Mouse (Mus musculus) urinary bladder, postnatal 4 days (tissue): ENCODE measurements around the gene Ripk4.

ENCODE experiments used
- DNase-seq, 2 experiments: peaks; one replicate each; pipeline ENCODE4 v3.0.0; 2021 to 2022; ENCODE audit warnings: low spot score in 2 of 2

The Ripk4 gene

DNA sequence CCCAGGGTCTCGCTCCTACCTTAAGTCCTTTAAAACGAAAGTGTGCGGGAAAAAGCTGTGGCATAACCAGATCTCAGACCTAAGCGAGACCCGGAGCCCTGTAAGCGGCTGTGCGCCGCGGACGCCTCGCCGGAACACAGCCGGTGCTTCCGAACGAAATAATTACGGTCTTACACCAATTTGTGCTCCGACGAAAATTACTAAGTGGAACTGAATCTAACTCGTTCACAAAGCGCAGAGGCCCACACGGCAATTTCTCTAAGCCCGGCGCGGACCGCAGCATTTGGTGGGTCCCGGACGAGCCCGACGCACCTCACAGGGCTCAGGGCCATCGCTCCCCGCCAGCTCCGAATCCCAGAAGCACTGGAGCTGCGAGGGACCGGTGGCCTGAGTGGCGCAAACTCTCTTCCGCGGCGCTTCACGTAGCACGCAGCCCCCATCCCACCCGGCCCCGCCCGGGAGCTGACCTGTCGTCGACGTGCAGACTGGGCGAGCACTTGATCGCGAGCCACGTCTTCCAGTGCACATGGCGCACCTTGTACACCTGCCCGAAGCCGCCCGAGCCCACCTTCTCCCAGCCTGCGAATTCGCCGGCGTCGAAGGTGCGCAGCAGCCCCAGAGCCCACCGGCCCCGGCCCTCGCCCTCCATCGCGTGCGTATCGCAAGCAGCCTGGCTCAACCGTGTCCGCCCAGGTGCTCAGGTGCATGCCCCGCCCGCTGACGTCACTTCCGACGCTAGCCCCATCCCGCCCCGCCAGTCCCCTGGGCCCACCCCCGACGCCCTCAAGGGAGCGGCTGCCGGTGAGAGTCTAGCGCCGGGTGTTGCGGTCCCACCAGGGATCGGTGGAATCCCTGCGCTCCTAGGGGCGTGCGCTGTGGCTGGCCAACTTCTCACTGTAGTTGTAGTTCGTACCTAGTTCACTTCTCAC lies at the start of gene Ripk4:
Ripk4 (minus strand) TSS at position 727 of the 929 bp plus-strand sequence.
- DNase-seq = peak; percentile 60 to 67

DNA sequence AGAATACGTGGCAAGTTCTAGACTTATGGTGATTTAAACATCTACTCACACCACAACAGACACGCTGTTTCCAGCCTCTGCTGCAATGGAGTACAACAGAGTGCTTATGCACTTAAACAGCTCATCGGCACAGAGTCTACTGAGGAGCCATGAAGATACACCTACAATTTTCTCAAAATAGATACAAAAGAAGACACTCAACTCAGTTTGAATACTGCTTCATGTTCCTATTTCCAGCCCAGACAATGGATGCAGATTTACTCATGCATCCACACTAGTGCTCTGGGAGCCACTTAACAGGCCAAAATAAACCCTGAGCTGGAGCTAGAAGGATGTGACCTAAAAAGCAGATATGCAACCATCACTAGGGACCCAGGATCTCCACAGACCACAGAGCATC lies 45.3 kb upstream of the Ripk4 start:
- DNase-seq = no peak

DNA sequence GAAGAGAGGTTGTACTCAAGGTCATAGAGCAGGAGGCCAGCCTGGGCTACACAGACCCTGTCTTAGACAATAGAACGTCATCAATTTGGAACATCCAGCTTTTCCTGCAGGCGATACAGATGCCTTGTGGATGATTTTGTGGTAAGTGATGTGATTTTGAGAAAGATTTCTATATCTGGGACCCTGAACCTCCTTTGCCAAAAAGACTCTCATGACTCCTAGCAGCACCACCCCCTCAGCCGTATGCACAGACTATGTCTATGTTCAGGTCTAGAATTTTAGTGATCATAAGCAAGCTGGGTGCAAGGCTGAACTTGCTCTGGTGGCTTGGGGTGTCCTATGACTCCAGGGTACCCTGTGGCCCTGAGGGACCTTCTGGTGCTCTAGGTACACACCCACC lies 42.1 kb upstream of the Ripk4 start:
- DNase-seq = no peak

DNA sequence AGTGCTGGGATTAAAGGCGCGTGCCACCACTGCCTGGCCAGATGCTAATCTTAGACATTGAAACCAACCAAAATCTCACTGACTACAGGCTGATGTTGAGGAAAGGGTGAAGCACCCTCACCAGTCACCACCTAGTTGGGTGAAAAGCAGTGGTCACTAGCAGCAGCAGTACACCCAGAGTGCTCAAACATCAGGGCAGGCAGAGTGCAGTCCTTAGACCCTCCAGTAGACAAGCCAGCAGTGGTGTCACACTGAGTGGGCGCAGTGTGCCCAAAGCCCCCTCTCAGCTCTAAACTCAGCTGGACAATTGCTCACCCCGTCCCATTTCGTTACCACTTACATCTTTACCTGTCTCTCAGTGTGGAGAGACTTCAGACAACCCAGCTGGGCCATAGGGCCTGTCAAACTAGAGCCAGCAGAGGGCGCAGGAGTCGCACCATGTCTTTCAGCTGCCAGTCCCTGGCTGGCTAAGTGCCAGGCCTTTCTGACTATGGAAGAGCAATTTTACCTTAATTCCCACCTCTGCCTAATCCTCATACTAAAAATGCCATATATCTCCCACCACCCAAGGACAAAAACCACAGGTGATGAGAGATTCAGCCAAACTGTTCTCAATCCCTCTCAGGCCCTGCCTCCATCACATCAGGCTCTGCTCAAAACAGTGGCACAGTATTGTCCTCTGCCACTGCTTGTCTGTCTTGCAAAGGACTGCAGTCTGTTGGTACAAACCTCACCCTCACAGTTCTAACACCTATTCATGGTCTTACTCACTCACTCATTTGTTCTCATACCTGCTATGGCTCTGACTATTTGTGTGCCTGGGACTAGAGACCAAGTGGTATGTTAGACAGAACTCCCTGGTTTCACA lies 41.3 kb upstream of the Ripk4 start:
- peak; percentile 56 to 77 for DNase-seq

DNA sequence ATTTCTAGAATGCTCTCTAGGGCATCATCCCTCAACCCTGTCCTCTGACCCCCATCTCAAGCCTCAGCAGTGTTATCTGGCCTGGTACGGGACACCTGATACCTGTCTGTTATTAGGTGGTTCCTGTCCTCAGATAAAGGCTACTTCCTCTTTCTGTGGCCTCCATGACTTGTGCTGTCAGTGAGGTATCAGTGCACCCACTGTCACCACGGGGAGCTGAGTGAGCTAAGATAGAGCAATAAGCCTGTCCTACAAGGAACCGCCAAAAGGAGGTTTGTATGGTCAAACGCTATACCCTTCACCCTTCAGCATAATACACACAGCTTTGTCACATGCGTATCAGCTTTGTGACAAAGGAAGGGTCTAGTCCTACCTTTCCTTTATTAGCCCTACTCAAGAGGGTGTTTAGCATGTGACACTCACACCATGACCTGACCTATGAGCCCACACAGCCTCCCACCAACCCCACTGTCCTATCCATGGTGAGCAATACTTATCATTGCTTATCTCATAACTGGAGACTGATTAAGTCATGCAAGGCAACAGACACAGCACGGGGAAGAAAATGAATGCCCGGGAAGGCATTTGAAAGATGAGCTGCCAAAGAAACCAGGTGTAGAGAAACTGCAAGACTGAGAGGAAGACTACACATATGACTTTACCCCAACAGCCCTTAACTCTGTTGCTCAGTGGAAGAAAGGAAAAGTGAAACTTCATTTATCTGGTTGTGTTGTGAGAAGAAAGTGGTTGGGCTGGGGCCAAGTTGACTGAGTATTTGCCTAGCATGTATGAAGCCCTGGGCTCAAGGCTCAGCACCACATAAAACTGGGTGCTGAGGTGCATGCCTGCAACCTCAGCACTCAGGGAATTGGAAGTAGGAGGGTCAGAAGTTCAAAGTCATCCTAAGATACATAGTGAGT lies 34.6 kb upstream of the Ripk4 start:
- no peak for DNase-seq

DNA sequence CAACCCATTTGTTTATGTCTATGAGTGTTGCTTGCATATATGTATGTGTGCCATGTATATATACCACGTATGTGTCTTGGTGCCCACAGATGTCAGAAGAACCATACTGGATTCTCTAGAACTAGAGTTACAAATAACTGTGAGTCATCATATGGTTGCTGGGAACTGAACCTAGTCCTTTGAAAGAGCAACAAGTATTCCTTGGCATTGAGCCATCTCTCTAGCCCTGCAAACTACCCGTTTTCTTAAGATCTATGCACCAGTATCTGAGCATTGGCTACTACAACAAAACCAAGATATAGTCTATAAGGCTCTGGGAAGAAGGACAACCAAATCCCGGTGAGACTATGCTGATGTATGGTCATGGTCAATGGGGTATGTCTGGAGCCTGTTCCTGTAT lies 33.6 kb upstream of the Ripk4 start:
- DNase-seq = no peak

DNA sequence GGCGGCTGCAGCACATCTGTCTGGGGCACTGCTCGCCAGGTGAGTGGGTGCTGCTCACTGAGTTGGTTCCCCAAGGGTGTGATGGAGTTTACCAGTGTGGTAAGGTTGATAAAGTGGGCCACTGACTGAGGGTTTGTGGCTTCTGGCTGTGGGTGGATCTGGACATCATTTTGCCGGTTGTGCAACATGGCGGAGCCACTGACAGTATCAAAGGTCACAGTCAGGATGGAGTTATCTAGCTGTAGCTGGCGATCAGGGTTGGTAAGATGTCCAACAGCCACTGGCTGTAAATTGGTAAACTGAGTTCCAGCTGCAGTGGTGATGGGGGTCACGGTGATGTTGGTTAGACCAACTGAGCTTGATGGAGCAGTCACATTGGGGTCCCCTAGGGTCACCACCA lies 30.7 kb upstream of the Ripk4 start:
- no peak for DNase-seq

DNA sequence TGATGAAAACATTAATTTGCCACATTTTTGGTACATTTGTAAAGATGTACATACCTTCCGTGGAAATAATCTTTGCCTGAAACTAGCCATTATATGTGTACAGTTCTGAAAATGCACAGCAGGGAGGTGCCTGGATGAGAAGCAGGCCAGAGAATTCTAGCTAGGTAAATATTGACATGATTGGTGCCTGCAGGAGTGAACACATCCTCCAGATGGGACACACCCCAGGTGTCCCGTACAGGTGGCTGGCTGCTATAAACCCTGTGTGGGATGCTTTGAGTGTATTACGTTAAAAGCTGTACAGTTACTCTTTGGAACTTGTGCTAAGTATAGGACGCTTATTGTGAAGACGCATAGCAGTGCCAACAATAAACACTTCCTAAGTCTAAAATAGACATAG lies 19.5 kb upstream of the Ripk4 start:
- DNase-seq = no peak

DNA sequence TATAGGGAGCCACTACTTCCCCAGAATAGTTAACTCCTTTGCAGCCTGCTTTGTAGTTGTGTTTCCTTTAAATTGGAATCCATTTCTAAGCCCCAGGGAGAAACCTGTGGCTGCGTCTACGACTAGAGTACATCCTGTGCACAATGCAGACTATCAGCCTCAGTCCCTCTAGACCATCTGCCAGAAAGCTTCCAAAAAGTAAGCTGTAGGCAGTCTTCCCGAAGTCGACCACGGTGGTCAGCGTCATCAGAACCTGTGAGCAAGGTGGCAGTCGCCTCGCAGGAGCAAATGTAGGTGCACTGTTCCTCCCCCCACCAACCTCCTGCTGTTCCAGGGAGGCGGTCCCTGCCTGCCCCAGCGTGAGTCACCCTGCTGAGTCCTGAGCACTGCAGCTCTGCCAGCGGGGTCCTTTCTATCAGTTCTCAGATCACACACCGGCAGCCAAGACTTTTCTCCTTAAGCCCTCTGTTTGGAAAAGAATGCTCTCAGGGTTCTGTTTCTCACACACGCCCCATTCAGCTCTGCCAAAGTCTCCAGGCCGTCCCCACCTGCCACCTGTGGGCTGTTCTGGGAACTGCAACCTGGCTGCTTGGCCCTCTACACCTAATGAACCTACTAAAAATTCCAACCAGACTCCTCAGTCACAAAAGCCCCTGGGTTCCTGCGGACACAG lies 14.9 kb upstream of the Ripk4 start:
- peak; percentile 75 to 89 for DNase-seq

DNA sequence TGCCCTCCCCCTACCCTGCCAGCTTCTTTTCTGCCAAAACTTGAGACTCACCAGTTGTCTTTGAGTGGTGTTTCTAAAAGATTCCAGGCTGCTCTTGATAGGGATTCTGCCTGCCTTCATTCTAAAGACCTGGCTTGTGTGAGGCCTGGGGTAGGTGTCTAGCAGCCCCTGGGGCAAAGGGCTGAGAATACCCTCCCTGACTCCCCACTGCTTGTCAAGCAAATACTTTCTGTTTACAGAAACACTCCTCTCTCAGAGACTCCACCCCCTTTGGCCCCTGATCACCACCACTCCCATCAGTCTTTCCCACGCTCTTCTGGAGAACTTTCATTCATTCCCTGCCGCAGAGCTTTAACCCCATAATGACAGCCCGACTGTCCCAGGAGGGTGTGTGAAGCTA lies 2.9 kb upstream of the Ripk4 start:
- DNase-seq = no peak

DNA sequence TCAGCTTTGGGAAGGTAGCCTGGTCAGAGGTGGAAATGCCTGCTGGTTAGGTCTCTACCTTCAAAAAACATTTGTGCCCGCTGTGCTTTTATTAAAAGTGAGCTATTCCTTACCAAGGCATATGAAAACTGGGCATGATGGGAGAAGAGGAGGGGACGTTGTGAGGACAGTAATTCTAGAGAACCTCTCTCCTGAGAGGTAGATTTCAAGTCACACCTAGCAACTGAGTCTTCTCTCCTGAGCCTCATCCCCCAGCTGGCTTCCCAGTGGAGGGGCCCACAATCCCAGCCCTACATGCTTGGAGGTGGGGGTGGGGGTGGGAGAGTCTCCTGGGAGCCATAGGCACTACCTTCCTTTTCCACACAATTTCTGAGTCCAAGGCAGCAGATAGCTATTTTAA lies 1.0 kb upstream of the Ripk4 start:
- DNase-seq = no peak

DNA sequence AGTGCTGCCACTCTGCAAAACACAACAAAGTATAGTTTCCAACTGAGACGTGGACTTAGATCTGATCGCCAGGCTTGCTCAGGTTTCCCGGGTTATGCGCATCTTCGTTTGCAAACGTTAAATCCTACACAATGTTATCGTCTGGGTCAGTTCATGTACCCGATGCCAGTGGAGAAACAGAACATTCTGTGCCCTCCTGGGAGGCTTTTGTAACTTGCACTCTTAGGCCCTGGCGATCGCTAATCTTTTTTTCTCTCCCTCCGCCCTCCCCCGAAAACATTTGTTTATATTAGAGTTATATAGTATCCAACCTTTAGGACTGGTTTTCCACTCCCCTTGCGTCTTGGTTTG lies 378 bp upstream of the Ripk4 start:
- no peak for DNase-seq

DNA sequence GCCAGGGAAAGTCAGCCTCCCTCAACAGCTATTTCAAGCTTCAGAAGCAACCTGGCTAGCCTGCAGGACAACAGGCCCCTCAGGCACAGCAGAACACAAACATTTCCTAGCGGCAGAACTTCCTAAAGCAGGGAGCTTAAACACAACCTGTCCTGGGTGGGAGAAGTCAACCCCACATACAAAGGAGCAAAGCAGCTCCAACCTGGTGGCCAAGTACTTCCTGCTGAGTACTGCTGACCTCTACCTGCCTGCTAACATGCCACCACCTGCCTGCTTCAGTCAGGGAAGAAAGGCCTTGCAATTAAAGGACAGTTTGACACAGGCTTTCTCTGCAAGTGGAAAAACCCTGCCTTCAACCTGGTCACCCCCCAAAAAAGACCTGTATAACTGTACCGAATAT lies 1.8 kb downstream of the Ripk4 start:
- DNase-seq = no peak

DNA sequence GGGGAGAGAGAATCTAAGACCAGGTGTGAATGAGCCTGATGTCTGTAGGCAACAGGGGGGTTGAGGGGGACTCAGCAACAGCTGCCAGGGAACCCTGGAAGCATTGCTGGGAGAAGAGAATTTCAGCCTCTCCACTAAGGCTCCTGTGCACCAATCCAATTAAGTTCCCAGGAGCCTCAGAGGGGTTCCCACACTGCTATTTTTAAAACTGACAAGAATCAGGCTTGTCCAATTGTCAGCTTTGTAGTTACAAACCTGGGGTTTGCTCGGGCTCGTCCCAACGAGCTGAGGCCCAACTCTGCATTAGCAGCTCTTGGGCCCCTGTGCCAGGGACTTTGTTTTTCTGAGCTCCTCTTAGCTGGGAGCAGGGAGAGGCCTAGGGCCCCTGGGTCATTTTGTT lies 3.9 kb downstream of the Ripk4 start:
- no peak for DNase-seq

DNA sequence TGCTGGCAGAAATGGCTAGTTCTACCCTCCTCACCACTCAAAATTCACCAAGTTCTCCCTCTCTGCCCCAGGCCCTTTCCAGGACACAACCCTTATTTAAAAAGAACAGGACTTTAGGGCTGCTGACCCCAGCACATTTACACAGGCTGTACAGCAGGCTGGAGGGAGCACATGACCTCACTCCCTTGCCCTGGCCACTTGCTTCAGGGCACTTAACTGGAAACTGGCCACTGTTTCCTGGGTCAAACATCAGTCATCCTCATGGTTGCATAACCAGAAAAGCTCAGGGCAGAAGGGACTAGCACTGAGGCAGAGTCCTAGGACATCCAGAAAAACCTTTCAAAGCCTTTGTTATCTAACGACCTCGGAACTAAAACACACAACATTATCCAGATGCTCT lies 5.3 kb downstream of the Ripk4 start:
- no peak for DNase-seq

DNA sequence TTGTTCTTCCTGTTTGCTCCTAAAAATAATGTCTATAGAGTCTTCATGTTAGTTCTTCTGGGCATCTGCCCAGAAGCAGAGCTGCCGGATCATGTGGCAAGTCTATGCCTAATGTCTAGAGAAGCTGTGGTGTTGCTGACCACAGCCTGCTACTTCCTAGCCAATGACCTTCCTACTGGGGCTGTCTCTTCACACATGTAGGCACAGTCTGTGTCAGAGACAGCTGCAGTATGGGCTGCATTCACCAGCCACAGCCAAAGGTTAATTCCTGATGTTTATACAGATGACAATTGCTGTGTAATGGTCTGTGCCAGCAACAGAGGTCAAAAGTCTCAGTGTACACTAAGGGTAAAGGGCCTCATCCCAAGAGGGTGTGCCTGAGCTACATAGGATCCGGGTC lies 7.1 kb downstream of the Ripk4 start:
- DNase-seq = no peak

DNA sequence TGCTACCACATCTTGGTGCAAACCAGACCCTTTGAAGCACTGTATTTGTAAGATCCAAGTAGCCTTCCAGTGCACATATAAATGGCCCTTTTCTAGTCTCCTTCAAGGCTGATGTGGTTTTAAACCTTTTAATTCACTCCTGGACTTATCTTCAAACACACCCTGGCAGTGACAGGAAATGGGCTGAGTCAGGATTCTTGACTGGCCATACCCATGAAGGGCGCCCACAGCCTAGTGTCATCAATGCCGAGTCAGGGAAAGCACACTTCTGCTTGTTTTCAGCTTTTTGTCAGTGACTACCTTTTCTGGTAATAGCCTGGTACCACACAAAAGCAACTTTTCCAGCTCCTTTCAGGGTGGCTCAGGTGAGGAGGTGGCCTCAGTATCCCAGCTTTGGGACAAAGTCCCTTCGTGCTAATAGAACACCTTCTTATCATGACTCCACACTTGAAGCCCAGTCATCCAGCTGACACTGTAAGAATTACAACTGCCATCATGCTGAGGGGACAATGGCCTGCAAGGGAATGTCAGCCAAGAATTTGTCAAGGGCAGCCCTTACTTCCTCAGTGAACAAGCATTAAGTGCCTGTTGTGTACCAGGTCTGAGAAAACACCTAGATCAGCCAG lies 11.2 kb downstream of the Ripk4 start:
- DNase-seq = no peak

DNA sequence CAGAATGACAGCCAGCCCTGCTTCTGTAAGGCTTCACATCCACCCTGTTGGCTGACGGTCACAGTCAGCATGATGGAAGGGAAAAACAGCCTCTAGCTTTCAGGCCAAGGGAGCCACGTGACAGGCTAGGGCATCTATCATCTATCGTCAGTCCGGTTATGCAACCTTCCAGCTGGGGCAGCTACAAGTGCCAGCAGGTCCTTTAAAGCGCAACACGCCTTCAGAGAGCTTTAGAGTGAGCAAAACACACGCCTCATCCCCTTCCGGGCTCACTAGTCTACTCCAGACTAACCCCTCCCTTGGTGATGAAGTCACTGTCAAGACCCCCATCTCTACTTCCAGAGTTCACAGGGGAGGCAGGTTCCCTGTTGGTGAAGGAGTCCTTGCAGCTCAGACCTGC lies 11.7 kb downstream of the Ripk4 start:
- peak in 1 of 2 experiments; percentile 43 for DNase-seq

DNA sequence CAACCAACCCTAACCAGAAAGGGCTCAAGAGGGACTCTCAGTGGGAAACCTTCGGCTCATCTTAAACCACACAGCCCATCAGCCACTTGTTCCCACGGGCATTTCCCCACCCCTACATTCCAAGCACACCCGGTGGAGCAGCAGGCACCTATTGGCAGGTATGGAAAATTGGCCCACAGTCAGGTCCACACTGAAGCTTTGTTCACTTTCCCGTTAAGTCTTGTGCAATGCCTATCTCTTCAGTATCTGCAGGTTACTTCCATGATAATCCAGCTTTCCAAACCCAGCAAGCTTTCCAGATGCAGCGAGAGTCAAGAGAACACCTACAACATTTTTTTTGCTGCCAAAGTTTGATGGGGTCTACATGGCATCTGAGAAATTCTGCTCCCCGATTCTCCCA lies 15.2 kb downstream of the Ripk4 start:
- DNase-seq = no peak

DNA sequence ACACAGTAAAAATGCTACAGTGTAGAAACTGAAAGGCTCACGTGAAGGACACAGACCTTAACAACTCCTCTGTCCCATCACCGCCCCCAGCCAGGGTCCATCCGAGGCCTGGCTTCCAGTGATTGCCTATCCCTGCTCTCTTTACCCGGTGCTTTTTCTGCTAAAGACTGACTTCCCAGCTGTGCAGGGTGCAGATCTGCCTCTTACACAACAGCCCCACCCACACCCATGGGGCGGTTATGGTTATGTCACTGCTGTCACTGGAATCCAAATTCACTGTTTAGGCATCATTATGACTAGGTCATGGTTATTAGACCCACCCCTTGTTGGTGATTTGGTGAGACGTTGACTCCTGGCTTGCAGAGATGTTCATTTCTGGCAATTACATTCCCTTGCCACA lies 25.6 kb downstream of the Ripk4 start:
- no peak for DNase-seq

DNA sequence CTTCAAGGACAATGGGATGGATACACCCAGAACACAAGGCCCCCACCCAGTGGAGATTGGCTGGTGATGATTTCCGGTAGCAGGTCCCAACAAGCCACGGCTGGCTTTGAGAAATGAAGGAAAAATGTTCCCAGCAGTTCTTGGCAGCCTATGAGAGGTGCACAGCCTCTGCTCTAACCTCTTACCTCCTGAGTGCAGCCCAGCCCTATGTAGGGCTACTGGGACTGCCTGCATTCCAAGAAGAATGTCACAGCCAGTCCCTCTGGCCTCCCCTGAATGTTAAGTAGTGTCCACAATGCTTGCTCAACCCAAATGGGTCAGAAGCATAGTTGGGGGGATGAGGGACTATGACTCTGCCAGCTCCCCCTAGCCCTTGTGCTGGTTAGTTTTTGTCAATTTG lies 27.0 kb downstream of the Ripk4 start:
- DNase-seq = no peak
